Mouse (Mus musculus): ENCODE measurements around the gene Atoh7. TPM values are rescaled to one million over a fixed set of nuclear protein-coding genes. Genes with fewer than 3 reads are reported as not detected.
"Not testable (repeated sequence)": the region's sequence is repeated elsewhere in the genome, so short reads cannot be mapped to it uniquely, and the experiment has no call there.

The Atoh7 gene
- 1 to 10 TPM in 1 of 2 experiments, under 1 TPM in 1; 0.41 to 1.1 TPM for total RNA-seq (2021)
- long read RNA-seq, experiment 1: 0 reads
- long read RNA-seq, experiment 2, partial matches to known transcripts: 0 of 1 reads
- long read RNA-seq, experiment 2, other reads (novel, unspliced or antisense): 0 of 1 reads

DNA sequence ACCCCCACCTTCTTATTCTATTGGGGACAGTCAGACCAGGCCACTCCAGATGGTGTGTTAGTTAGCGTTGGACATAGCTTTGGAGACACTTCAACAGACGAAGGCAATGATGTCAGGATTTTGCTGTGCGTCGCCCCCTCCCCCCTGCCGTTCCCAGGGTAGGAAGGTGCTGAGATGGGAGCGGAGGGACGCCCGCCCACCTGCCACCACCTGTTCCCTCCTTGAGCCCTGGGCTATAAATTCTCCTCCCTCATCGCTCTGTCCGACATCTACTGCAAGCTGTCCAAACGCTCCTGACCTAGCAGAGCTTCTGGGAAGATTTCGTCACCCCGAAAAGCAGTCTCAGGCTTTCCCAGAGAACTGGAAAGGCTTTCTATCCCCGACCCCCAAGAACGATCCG lies at the start of gene Atoh7:
TSS of gene Atoh7 (plus strand) at position 131 of the 400 bp plus-strand sequence.
- DNase-seq: no peak
- intact Hi-C loops (cut with DNase I; ENCODE audit: low total_unique reads): no loop called here

GRCm38 (mm10) chr10:63051267-63051666 lies 48.2 kb upstream of the Atoh7 start:
- DNase-seq: no peak
- intact Hi-C loops (cut with DNase I; ENCODE audit: low total_unique reads): no loop called here

- DNase-seq: no peak
- intact Hi-C loops (cut with DNase I; ENCODE audit: low total_unique reads): no loop called here
These were observed 47.4 kb upstream of the Atoh7 start for GRCm38 (mm10) chr10:63052011-63052410.

GRCm38 (mm10) chr10:63053007-63053406 lies 46.4 kb upstream of the Atoh7 start:
- DNase-seq: no peak
- intact Hi-C loops (cut with DNase I; ENCODE audit: low total_unique reads): no loop called here

DNA sequence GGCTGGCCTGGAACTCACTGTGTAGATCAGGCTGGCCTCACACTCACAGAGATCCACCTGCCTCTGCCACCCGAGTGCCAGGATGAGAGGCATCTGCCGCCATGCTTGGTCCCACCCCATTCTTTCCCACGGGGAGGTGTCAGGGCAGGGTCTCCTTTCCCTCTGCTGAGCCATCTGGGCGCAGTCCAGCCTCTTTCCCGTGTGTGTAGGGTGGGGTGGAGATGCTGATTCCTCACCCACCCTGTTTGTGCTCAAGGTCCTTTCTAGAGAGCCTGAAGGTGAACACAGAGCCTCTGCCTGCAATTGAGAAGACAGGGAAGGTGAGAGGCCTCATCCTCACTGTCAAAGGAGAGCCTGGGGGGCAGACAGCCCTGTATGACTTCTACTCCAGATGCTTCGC lies 45.4 kb upstream of the Atoh7 start:
- intact Hi-C loops (cut with DNase I; ENCODE audit: low total_unique reads): not testable (repeated sequence)

GRCm38 (mm10) chr10:63054586-63054985 lies 44.9 kb upstream of the Atoh7 start:
- intact Hi-C loops (cut with DNase I; ENCODE audit: low total_unique reads): no loop called here
- DNase-seq: no peak

More for the DNA sequence above, 45.4 kb upstream of the Atoh7 start:
- DNase-seq: not testable (repeated sequence)

- no peak for DNase-seq
- intact Hi-C loops (cut with DNase I; ENCODE audit: low total_unique reads): no loop called here
These were observed 42.3 kb upstream of the Atoh7 start for GRCm38 (mm10) chr10:63056966-63057750.

DNA sequence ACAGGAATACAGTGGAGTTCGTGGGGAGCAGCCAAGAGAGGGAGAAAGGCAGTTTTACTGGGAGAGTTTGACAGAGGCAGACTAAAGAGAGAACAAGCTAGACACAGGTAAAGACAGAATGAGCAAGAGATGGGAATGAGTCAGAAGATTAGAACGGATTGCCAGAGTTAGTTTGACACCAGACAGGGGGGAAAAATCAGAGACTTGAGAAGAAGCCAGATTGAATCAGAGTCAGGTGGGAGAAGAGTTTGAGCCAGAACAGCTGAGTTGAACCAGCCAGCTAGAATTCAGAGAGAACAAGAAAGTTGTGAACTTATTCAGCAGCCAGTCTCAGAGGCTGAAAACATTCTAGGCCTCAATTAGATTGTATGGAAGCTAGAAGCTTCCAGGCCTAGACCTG lies 39.6 kb upstream of the Atoh7 start, which contains the start of gene Pbld1:
TSS of gene Pbld1 (plus strand) at position 301 of the 400 bp plus-strand sequence.
- intact Hi-C loops (cut with DNase I; ENCODE audit: low total_unique reads): loop anchor here (5.0 kb wide), 1 partner anchor 33 kb away; no protein-coding TSS in a partner anchor
- no peak for DNase-seq

GRCm38 (mm10) chr10:63060406-63060805 lies 39.0 kb upstream of the Atoh7 start:
- no peak for DNase-seq
- intact Hi-C loops (cut with DNase I; ENCODE audit: low total_unique reads): loop anchor here (5.0 kb wide), 1 partner anchor 33 kb away; no protein-coding TSS in a partner anchor

DNA sequence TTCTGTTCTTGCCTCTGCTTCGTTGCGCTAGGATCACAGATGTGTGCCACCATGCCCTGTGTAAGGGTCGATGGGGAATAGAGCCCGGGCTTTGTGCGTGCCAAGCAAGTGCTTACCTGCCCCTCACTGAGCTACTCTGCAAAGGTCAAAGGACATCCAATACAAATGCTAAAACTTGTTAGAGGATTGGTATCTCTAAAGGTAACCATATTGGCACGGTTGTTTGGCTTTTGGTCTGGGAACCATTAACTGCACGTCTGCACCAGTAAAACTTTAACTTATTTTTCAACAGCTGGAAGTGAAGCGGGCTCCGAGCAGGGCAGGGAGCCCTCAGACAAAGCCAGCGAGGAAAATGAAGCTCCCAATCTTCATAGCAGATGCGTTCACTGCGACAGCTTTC lies 38.2 kb upstream of the Atoh7 start:
- intact Hi-C loops (cut with DNase I; ENCODE audit: low total_unique reads): loop anchor here (5.0 kb wide), 1 partner anchor 34 kb away; no protein-coding TSS in a partner anchor
- DNase-seq: no peak

DNA sequence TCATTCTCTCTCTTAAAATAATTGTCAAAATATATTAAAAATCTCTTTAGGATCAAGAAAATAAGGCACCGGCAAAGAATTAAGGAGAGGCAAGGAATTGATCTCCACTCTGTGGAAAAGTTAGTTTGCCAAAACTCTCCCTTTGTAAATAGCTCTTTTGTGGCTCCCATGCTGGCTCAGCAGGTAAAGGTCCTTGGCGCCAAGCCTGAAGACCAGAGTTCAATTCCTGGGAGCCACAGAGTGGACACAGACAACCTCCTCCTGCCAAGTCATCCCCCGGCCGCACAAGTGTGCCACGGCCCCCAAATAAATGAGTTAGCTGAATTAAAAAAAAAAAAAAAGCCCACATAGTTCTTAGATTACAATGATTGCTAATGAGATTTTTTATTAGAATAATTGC lies 36.8 kb upstream of the Atoh7 start:
- intact Hi-C loops (cut with DNase I; ENCODE audit: low total_unique reads): loop anchor here (5.0 kb wide), 1 partner anchor 35 kb away; no protein-coding TSS in a partner anchor
- no peak for DNase-seq

DNA sequence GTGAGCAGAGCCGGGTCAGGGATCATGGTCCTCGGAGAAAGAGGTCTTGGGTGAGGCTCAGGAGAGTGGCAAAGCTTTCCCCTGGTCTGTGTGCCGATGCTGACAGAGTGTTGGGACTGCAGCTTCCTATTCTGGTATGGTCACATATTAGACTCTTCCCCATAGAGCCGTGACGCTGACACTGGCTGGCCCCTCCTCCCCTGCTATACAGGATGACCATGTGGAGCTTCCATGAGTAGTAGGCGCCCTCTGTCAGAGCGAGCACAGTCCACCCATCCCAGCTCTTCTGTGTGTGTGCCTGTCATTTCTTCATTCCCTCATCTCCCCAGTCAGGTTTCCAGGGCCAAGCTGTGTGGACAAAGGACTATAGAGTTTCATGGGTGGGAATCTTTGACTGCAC lies 36.1 kb upstream of the Atoh7 start:
- no peak for DNase-seq
- intact Hi-C loops (cut with DNase I; ENCODE audit: low total_unique reads): loop anchor here (5.0 kb wide), 1 partner anchor 36 kb away; no protein-coding TSS in a partner anchor

GRCm38 (mm10) chr10:63064516-63064915 lies 34.9 kb upstream of the Atoh7 start:
- DNase-seq: no peak
- intact Hi-C loops (cut with DNase I; ENCODE audit: low total_unique reads): loop anchor here (5.0 kb wide), 1 partner anchor 37 kb away; no protein-coding TSS in a partner anchor

DNA sequence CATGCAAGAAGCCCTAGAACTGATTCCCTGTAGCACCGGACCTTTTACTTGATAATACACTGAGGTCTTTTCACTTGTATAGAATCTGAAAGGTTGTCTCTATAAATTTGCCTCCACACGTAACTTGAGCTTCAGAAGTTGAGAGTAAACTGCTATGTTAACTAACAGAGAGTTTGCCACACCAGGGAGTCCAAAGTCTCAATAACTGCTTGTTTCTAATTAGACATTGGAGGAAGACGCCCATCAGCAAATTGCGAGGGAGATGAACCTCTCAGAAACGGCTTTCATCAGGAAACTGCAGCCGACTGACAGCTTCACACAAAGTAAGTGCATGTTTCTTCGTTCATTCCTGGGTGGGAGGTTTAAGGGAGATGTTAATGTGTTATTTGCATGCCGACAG lies 33.9 kb upstream of the Atoh7 start:
- intact Hi-C loops (cut with DNase I; ENCODE audit: low total_unique reads): no loop called here
- DNase-seq: no peak

DNA sequence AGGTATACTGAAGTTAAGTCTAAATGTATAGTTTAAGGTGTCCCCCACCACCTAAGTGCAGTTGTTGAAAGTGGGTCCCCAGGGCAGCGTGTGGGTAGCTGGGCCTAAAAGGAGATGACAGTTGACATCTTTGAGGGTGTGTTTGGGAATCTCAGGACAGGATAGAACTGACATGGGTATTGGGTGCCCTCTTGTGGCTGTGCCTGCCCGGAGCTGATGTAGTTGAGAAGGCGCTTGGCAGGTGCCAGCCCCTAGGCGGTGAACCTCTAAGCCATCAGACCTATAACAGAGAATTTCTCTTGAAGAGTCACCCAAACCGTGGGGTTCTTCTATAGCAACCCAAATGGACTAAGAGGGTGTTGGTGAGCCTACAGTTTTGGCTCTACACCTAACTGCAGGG lies 33.5 kb upstream of the Atoh7 start:
- peak; percentile 78 for DNase-seq
- intact Hi-C loops (cut with DNase I; ENCODE audit: low total_unique reads): no loop called here

GRCm38 (mm10) chr10:63086304-63086703 lies 13.1 kb upstream of the Atoh7 start:
- intact Hi-C loops (cut with DNase I; ENCODE audit: low total_unique reads): no loop called here
- no peak for DNase-seq

GRCm38 (mm10) chr10:63089103-63089757 lies 10.2 kb upstream of the Atoh7 start:
- DNase-seq: no peak
- intact Hi-C loops (cut with DNase I; ENCODE audit: low total_unique reads): no loop called here

- no peak for DNase-seq
- intact Hi-C loops (cut with DNase I; ENCODE audit: low total_unique reads): no loop called here
These were observed 9.5 kb upstream of the Atoh7 start for GRCm38 (mm10) chr10:63089758-63090571.

DNA sequence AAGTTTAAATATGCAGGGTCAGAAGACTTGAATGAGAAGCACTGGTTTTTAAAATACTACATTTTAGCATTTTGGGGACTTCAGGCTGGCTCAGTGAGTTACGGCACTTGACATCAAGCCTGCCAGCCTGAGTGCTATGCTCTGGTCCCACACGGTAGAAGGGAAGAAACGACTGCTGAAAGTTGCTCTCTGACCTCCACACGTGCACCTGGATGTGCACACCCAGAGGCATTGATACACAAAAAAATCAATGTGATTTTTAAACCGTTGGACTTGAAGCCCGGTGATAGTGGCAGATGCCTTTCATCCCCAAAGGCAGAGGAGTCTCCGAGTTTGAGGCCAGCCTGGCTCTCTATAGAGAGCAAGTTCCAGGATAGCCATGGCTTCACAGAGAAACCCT lies 7.5 kb upstream of the Atoh7 start:
- intact Hi-C loops (cut with DNase I; ENCODE audit: low total_unique reads): no loop called here
- DNase-seq: no peak
